Mouse (Mus musculus) cerebellum, adult 11 months (tissue): ENCODE measurements around the gene Slc25a5.
A peak's percentile ranks its signal among the peaks of the same experiment; 100 is the strongest.

ENCODE experiments used
- DNase-seq: peaks from one replicate; pipeline ENCODE4 v3.0.0; 2022

Gene Slc25a5

DNA sequence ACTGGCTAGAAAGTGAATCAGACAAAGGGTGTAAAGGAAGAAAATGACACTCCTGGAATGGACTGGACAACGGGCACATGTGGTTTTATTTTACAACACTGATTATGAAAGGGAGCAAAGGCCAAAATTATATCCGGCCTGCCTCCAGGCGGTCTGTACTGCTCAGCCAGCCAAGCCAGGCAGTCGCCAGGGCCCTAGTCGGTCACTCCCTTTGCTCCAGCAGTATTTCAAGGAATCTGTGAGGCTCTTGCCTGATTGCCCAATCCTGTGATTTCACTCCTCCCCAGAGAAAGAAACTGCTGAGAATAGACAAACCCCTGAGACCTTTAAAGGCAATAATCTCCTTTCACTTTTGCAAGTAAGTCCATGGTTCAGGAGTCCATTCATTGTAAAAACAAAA, 8.7 kb downstream of the Slc25a5 start:
- no peak for DNase-seq

DNA sequence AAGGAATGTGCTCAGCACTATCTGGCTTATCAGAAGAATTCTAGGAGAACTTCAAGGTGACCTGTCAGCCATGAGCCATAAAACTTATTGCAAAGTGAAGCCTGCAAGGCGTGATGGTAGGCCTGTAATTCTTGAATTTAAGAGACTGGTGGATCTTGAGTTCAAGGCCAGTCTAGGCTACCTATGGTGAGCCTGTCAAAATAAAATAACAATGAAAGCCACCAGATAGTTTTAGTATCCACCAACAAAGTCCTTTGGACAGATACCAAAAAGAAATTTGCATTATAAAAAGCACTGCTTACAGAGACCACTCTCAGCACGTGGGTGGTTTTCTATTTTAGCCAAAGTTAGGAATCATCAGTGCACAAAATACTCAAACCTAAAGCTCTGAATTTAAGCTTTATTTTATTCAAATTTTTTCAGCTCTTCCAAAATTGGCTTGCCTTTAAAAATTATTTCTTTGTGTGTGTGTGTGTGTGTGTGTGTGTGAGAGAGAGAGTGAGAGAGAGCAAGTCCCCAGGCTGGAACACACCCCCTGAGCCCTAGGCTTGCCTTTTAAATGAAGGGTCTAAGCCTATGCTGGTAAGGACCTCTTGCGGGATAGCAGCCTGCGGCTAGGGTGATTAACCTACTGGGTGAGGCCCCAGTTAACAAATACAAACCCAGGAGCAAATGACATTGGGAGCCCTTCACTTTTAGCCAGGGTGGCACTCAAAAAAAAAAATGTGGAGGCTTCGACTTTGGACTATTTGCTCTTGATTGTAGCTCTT, 10.2 kb downstream of the Slc25a5 start:
- no peak for DNase-seq

- peak; percentile 87 for DNase-seq
Observed at GRCm38 (mm10) chrX:36807360-36808317, 12.2 kb downstream of the Slc25a5 start.

DNA sequence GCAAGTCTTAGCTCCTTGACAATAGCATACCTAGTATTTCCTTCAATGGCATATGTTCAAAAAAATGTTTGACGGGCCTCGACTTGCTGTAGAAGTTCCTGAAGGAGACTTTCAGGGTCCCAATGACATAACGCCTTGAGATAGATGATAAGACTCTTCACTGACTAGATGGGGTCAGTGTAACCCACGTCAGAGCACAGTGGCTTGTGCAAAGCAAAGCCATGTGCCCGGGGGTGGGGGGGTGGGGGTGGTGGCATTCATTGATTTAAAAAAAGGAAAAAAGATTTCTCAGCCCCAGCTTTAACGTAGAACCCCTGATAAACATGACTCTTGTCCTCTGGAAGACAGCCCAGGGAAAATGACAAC, 12.8 kb downstream of the Slc25a5 start:
- DNase-seq, result no peak

GRCm38 (mm10) chrX:36811377-36811776, 15.9 kb downstream of the Slc25a5 start:
- no peak for DNase-seq

DNA sequence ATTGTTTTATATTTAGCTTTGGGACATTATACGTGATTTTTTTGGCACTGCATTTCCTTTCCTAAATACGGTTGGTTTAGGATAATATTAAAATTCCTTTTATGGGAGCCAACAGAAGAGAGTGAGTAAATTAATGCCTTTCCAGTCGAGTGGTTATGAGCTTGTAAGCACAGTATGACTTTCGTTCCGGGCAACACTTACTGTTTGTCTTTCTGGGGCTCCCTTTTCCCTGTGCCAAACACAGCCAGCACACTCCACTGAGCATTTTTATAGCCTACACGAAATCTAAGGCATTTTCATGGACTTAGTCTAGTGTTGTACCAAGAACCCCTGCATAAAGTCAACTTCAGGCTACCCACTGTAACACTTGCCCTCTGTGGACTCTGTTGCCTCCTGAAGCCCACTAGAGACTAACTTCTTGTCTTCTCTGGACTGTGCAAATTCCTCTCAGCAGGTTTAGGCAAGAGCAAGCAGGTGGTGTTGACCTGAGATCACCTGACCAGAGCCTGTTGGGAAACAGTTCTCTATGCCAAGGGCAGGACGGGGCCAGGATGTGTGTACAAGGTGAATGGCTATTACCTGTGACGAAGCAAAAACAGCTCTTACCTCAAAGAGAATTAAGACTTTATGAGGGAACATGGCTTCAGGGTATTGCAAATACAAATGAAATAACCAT, 18.8 kb downstream of the Slc25a5 start:
- DNase-seq, result no peak

DNA sequence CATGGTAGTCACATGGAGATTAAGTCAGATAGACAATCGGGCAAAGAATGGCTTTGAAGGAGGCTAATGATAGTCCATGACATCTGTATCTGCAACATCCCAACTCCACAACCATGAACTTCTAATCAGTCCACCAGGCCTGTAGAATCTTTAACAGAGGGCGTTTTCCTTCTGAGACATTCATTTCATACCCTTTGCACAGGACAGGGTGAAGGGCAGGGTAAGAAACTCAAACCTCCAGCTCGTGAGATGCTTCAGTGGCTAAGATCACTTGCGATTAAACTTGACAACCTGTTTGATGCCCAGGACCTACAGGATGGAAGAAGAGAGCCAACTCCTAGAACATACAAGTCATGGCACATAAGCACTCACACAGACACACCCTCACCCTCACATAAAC, 19.6 kb downstream of the Slc25a5 start:
- no peak for DNase-seq

- no peak for DNase-seq
Observed at GRCm38 (mm10) chrX:36815439-36815838, 20.0 kb downstream of the Slc25a5 start.

DNA sequence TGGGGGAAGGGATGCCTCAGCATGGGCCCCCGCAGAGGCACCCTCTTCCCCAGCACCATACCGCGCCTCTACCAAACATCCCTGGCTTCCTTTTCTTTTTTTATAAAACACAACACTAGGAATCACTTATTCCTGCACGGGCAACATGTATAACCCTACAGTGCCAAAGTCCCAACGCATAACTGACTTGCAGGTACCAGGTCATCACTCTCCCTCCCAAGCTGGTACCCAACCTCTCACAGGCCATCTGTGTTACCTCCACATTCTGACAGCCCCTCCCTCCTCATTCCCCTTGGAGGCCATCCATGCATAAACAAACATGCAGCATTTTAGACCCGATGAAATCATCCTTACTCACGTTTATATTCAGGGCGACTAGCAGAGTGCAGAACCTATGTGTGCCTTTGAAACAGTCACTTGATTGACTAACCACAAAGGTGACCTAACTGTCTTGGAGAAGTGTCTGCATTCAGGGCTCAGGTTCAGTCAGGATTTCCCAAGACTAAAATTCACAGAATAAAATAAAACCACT, 21.0 kb downstream of the Slc25a5 start:
- no peak for DNase-seq

- DNase-seq, result no peak
Observed at GRCm38 (mm10) chrX:36816953-36817441, 21.5 kb downstream of the Slc25a5 start.

DNA sequence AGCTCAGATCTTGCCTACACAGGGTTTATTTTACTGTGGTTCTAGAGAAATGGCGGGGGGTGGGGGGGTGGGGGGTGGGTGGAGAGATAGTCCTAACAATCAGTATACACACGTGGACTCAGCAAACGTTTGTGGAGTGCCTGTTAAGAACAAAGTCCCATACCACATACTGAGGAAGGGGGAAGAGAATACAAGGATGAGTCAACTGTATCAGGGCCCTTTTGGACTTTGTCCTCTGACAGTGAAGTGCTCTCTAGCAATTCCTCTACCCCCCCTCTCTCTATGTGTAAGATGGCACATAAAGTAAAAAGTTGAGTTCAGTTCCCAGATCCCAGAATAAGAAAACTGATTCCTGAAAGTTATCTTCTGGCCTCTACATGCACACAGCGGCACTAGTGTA, 24.1 kb downstream of the Slc25a5 start:
- DNase-seq, result no peak

GRCm38 (mm10) chrX:36820201-36820600, 24.8 kb downstream of the Slc25a5 start:
- DNase-seq, result no peak

DNA sequence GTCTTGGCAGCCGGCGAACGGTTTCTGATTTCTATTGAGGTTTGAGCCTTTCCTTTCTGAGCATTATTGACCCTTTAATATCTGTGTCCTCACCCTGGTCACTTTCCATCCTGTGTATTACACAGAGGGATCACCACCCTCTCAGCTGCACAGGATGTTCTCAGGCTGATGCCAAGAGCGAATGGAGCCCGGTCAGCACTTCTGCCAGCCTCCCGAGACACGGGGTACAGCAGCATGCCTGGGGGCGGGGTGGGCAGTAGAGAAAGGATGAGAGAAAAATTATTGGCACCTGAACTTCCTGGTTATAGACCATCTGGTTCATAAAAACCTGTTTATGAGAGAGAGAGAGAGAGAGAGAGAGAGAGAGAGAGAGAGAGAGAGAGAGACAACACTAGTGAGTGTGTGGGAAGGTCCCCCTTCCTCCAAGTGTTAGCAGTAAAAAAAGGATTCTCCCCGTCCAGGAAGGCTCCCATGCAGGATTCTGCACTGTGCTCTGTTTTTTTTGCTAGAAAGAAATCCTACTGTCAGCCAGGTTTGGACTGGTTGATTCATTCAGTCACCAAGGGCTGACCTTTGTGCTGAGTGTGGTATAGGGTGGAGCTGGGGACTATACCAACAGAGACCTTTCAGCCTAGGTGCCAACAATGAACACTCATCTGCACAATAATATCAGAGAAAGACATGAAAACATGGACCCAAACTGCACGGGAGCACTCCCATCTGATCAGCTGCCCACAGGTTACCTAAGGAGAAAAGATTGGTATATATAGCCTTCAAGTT, 28.7 kb downstream of the Slc25a5 start:
- DNase-seq, result no peak

DNA sequence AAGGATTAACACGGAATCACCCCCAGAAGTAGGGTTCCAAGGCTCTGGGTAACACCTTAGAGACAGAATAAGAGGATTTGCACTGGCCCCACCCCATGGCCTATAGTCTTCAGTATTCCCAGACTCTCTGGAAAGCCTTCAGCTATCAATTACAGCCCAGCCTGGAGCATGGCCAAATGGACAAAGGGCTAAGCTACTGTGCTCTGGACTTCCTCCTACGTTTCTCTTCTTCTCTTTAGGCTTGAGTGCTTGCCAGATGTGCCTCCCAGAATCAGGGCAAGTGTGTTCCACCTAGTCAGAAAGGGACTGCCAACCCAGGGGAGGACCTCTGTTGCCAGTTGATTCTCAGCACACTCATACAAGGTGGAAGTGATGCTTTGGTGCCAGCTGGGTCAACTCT, 29.6 kb downstream of the Slc25a5 start:
- DNase-seq, result no peak

GRCm38 (mm10) chrX:36826873-36827272, 31.4 kb downstream of the Slc25a5 start:
- no peak for DNase-seq

- DNase-seq, result no peak
Observed at GRCm38 (mm10) chrX:36830271-36830670, 34.8 kb downstream of the Slc25a5 start.

GRCm38 (mm10) chrX:36831632-36832031, 36.2 kb downstream of the Slc25a5 start:
- DNase-seq, result no peak

- peak; percentile 58 for DNase-seq
Observed at GRCm38 (mm10) chrX:36833397-36834084, 38.1 kb downstream of the Slc25a5 start.

DNA sequence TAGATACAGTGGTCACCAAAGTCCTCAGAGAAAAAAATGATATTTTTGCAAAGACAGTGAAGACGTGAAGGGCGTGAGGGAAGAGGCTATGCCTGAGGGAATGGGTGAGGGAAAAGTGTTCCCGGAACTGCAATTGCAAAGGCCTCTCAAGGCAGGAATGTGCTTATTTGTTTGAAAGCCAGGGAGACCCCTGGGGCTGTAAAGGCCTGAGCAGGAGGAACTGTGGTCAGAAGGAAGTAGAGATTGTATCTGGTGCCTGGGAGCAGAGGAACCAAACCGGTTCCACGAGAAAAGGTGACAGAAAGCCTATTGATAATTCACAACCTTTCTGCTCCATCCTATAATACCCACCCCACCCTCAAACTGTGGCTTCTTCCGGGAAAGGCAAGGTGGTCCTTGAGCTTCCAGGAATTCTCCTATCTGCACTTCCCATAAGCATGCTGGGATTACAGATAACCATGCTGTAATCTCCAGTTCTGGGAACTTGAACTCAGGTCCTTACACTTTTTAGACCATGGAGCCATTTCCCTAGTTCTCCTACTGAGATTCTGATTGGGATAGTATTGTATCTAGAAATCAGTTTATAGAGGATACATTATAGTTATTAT, 41.7 kb downstream of the Slc25a5 start:
- no peak for DNase-seq

- DNase-seq, result no peak
Observed at GRCm38 (mm10) chrX:36839391-36839790, 43.9 kb downstream of the Slc25a5 start.

- no peak for DNase-seq
Observed at GRCm38 (mm10) chrX:36841698-36842097, 46.2 kb downstream of the Slc25a5 start.
